Mouse (Mus musculus): ENCODE measurements at regions not wholly inside any gene's neighbourhood (a gene's known extent, or its start where the extent isn't known, plus 50 kb on each side); places are given as distances from the start of the nearest gene placed in this dataset.

DNA sequence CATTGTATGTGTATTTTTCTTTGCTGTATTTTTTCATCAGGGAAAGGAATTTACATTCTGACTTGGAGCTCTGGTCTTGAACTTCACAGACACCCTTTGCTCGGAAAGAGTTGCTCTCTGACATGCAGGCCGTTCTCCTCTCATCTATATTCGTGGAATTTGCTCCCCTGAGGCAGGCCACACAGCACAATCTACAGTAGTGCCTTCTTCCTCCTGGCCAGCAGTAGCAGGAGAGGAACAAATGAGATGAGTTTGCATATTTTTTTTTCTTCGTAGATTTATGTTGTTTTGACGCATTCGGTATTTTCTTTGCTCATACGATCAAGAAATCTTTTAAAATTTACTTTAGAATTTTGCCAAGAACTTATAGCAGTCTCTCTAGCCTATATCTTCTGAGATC lies 163.4 kb downstream of the Fam76b start:
- no peak for TF ChIP-seq EP300 (IDR thresholded peaks at IDR 0.05; ENCODE audit: low read depth)
- no peak for TF ChIP-seq CTCF (IDR thresholded peaks at IDR 0.05; ENCODE audit: low read depth)

All from liver, embryonic 14.5 days (tissue).